Mouse (Mus musculus): Measurements from ENCODE around the gene Ppp3ca. TPM values are rescaled to one million over a fixed set of nuclear protein-coding genes. Genes with fewer than 3 reads are reported as not detected.
A peak's percentile ranks its signal among the peaks of the same experiment; 100 is the strongest.

The Ppp3ca gene
- polyA plus RNA-seq, 1 experiment = 9.7 TPM

- no peak overlapping the region for H3ac ChIP-seq (ENCODE audit: control insufficient read depth, insufficient read length, low read depth)
- H3K79me3 ChIP-seq (ENCODE audit: low read depth) = peaks cover 13% of the 10 kb centered on the region
- H3K79me2 ChIP-seq (ENCODE audit: control insufficient read depth, insufficient read depth) = peaks cover 70% of the 10 kb centered on the region
- TF ChIP-seq MYOG (IDR thresholded peaks at IDR 0.05; ENCODE audit: control insufficient read depth, extremely low read depth, insufficient read length) = no peak
- TF ChIP-seq CEBPB (IDR thresholded peaks at IDR 0.05; ENCODE audit: low read depth) = no peak
- TF ChIP-seq FOSL1 (IDR thresholded peaks at IDR 0.05; ENCODE audit: insufficient read depth, low read length, poor library complexity, severe bottlenecking) = no peak
- no peaks in the 10 kb centered on the region for H3K27me3 ChIP-seq (ENCODE audit: control insufficient read depth, insufficient read depth, insufficient read length)
- H3K4me3 ChIP-seq (ENCODE audit: insufficient read depth, poor library complexity, severe bottlenecking) = no peak overlapping the region
- peaks cover 3% of the 10 kb centered on the region for H3K36me3 ChIP-seq (ENCODE audit: control insufficient read depth, insufficient read depth)
These were observed 51.3 kb downstream of the Ppp3ca start for GRCm38 (mm10) chr3:136721241-136721640.

GRCm38 (mm10) chr3:136721804-136722427 lies 52.0 kb downstream of the Ppp3ca start:
- no peak for TF ChIP-seq USF1 (IDR thresholded peaks at IDR 0.05; ENCODE audit: low read depth)
- TF ChIP-seq MYOD1 (IDR thresholded peaks at IDR 0.05; ENCODE audit: control insufficient read depth, insufficient read length, low read depth) = peak; percentile 45
- TF ChIP-seq FOSL1 (IDR thresholded peaks at IDR 0.05; ENCODE audit: insufficient read depth, low read length, poor library complexity, severe bottlenecking) = no peak
- Histone ChIP-seq H3K79me2 (ENCODE audit: control insufficient read depth, insufficient read depth) (peaks cover 73% of the 10 kb centered on the region), H3K36me3 (ENCODE audit: control insufficient read depth, insufficient read depth) (peaks cover 4% of the 10 kb centered on the region), H3K27me3 (ENCODE audit: control insufficient read depth, insufficient read depth, insufficient read length) (no peaks in the 10 kb centered on the region), H3ac (ENCODE audit: control insufficient read depth, insufficient read length, low read depth) (no peak overlapping the region), H3K4me3 (ENCODE audit: insufficient read depth, poor library complexity, severe bottlenecking) (no peak overlapping the region), H3K79me3 (ENCODE audit: low read depth) (peaks cover 15% of the 10 kb centered on the region)

GRCm38 (mm10) chr3:136722493-136722892 lies 52.6 kb downstream of the Ppp3ca start:
- H3K79me2 ChIP-seq (ENCODE audit: control insufficient read depth, insufficient read depth) = peaks cover 77% of the 10 kb centered on the region
- peaks cover 4% of the 10 kb centered on the region for H3K36me3 ChIP-seq (ENCODE audit: control insufficient read depth, insufficient read depth)
- H3ac ChIP-seq (ENCODE audit: control insufficient read depth, insufficient read length, low read depth) = no peak overlapping the region
- no peaks in the 10 kb centered on the region for H3K27me3 ChIP-seq (ENCODE audit: control insufficient read depth, insufficient read depth, insufficient read length)
- H3K4me3 ChIP-seq (ENCODE audit: insufficient read depth, poor library complexity, severe bottlenecking) = no peak overlapping the region
- peak; percentile 45 for TF ChIP-seq FOSL1 (IDR thresholded peaks at IDR 0.05; ENCODE audit: insufficient read depth, low read length, poor library complexity, severe bottlenecking)
- no peak for TF ChIP-seq CTCF (IDR thresholded peaks at IDR 0.05; ENCODE audit: control insufficient read depth, insufficient read depth, insufficient read length)
- peaks cover 15% of the 10 kb centered on the region for H3K79me3 ChIP-seq (ENCODE audit: low read depth)

GRCm38 (mm10) chr3:136725311-136726156 lies 55.6 kb downstream of the Ppp3ca start:
- H3ac ChIP-seq (ENCODE audit: control insufficient read depth, insufficient read length, low read depth) = no peak overlapping the region
- peaks cover 28% of the 10 kb centered on the region for H3K79me3 ChIP-seq (ENCODE audit: low read depth)
- H3K4me3 ChIP-seq (ENCODE audit: insufficient read depth, poor library complexity, severe bottlenecking) = no peak overlapping the region
- H3K27me3 ChIP-seq (ENCODE audit: control insufficient read depth, insufficient read depth, insufficient read length) = no peaks in the 10 kb centered on the region
- peaks cover 82% of the 10 kb centered on the region for H3K79me2 ChIP-seq (ENCODE audit: control insufficient read depth, insufficient read depth)
- peaks cover 4% of the 10 kb centered on the region for H3K36me3 ChIP-seq (ENCODE audit: control insufficient read depth, insufficient read depth)
- no peak for TF ChIP-seq MYOG (IDR thresholded peaks at IDR 0.05; ENCODE audit: control insufficient read depth, extremely low read depth, insufficient read length)
- no peak for TF ChIP-seq FOSL1 (IDR thresholded peaks at IDR 0.05; ENCODE audit: insufficient read depth, low read length, poor library complexity, severe bottlenecking)
- no peak for TF ChIP-seq USF1 (IDR thresholded peaks at IDR 0.05; ENCODE audit: low read depth)
- no peak for TF ChIP-seq CEBPB (IDR thresholded peaks at IDR 0.05; ENCODE audit: low read depth)
- TF ChIP-seq MYOD1 (IDR thresholded peaks at IDR 0.05; ENCODE audit: control insufficient read depth, insufficient read length, low read depth) = no peak
- no peak for TF ChIP-seq CTCF (IDR thresholded peaks at IDR 0.05; ENCODE audit: control insufficient read depth, insufficient read depth, insufficient read length)
- no peak for TF ChIP-seq MAX (IDR thresholded peaks at IDR 0.05)

GRCm38 (mm10) chr3:136727877-136728276 lies 58.0 kb downstream of the Ppp3ca start:
- peak; percentile 34 for TF ChIP-seq MYOD1 (IDR thresholded peaks at IDR 0.05; ENCODE audit: control insufficient read depth, insufficient read length, low read depth)
- TF ChIP-seq CTCF (IDR thresholded peaks at IDR 0.05; ENCODE audit: control insufficient read depth, insufficient read depth, insufficient read length) = no peak
- no peak for TF ChIP-seq MAX (IDR thresholded peaks at IDR 0.05)
- no peak for TF ChIP-seq MYOG (IDR thresholded peaks at IDR 0.05; ENCODE audit: control insufficient read depth, extremely low read depth, insufficient read length)
- peaks cover 83% of the 10 kb centered on the region for H3K79me2 ChIP-seq (ENCODE audit: control insufficient read depth, insufficient read depth)
- H3K27me3 ChIP-seq (ENCODE audit: control insufficient read depth, insufficient read depth, insufficient read length) = no peaks in the 10 kb centered on the region
- no peak overlapping the region for H3ac ChIP-seq (ENCODE audit: control insufficient read depth, insufficient read length, low read depth)
- H3K4me3 ChIP-seq (ENCODE audit: insufficient read depth, poor library complexity, severe bottlenecking) = no peak overlapping the region
- H3K36me3 ChIP-seq (ENCODE audit: control insufficient read depth, insufficient read depth) = peaks cover 4% of the 10 kb centered on the region
- H3K79me3 ChIP-seq (ENCODE audit: low read depth) = peaks cover 32% of the 10 kb centered on the region

- no peak overlapping the region for H3ac ChIP-seq (ENCODE audit: control insufficient read depth, insufficient read length, low read depth)
- peaks cover 25% of the 10 kb centered on the region for H3K79me3 ChIP-seq (ENCODE audit: low read depth)
- TF ChIP-seq MYOD1 (IDR thresholded peaks at IDR 0.05; ENCODE audit: control insufficient read depth, insufficient read length, low read depth) (no peak), CTCF (IDR thresholded peaks at IDR 0.05; ENCODE audit: control insufficient read depth, insufficient read depth, insufficient read length) (no peak), FOSL1 (IDR thresholded peaks at IDR 0.05; ENCODE audit: insufficient read depth, low read length, poor library complexity, severe bottlenecking) (no peak), MAX (IDR thresholded peaks at IDR 0.05) (no peak), MYOG (IDR thresholded peaks at IDR 0.05; ENCODE audit: control insufficient read depth, extremely low read depth, insufficient read length) (no peak), CEBPB (IDR thresholded peaks at IDR 0.05; ENCODE audit: low read depth) (no peak), USF1 (IDR thresholded peaks at IDR 0.05; ENCODE audit: low read depth) (no peak)
- peaks cover 84% of the 10 kb centered on the region for H3K79me2 ChIP-seq (ENCODE audit: control insufficient read depth, insufficient read depth)
- H3K27me3 ChIP-seq (ENCODE audit: control insufficient read depth, insufficient read depth, insufficient read length) = no peaks in the 10 kb centered on the region
- peaks cover 4% of the 10 kb centered on the region for H3K36me3 ChIP-seq (ENCODE audit: control insufficient read depth, insufficient read depth)
- H3K4me3 ChIP-seq (ENCODE audit: insufficient read depth, poor library complexity, severe bottlenecking) = no peak overlapping the region
These were observed 60.1 kb downstream of the Ppp3ca start for GRCm38 (mm10) chr3:136729978-136730377.
